In the genomic region with DNA sequence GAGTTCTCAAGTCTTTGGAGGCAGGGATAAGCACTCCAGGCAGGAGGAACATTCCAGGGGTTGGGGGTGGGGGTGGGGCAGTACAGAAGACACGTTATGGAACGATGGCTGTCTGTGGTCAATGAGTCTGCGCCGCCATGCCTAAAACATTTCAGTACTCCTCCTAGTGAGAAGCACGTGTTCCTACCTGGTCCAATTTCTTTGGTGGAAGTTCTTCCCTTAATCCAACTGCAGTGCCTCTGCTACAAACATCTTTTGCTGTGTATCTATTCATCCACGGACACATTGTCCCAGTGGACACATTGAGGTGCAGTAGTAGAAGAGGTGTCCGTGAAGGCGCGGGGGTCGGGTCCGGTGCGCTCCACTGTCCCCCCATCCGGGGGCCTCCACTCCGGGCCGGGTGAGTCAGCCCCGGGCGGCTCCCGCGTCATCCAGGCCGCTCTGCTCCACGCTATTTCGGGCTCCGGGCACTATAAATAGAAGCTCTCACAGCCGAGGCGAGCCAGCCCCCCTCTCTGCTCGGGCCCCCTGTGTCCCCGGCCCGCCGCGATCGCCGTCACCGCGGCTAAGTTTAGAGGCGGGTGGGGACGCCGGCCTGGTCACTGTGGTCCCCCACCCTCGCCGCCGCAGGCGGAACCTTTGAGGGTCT, we compare ENCODE assay signal across 8 mouse cellular contexts. TPM values are rescaled to one million over a fixed set of nuclear protein-coding genes. Genes with fewer than 3 reads are reported as not detected.
DNase-seq lines count a peak whose midpoint lies in the region; ATAC-seq lines count a peak whose summit lies in the region.

No protein-coding gene starts in this region.

- under 1% methylated on average over 41 of the region's 41 CpGs for WGBS in embryonic facial prominence, embryonic 13.5 days
- WGBS in heart, embryonic 15.5 days: under 1% methylated on average over 41 of the region's 41 CpGs
- WGBS in limb, embryonic 13.5 days: 1% methylated on average over 41 of the region's 41 CpGs

- H3K36me3 ChIP-seq in megakaryocyte, embryonic 14.5 days (replicated peaks; ENCODE audit: low read length): peaks cover 20% of the 10 kb centered on the region
- H3K36me3 ChIP-seq in embryonic facial prominence, embryonic 13.5 days: no peaks in the 10 kb centered on the region
- peaks cover 1% of the 10 kb centered on the region; the same call in 1 of the 2 replicates for H3K36me3 ChIP-seq in heart, embryonic 15.5 days
- no peaks in the 10 kb centered on the region for H3K36me3 ChIP-seq in limb, embryonic 13.5 days

- H3K27me3 ChIP-seq in megakaryocyte, embryonic 14.5 days (replicated peaks): peaks cover 17% of the 10 kb centered on the region
- H3K27me3 ChIP-seq in embryonic facial prominence, embryonic 13.5 days: peaks cover 19% of the 10 kb centered on the region
- 0 out of 2 replicates have a peak, but pooled peaks cover 2% of the 10 kb centered on the region for H3K27me3 ChIP-seq in heart, embryonic 15.5 days
- peaks cover 20% of the 10 kb centered on the region for H3K27me3 ChIP-seq in limb, embryonic 13.5 days

- peak; percentile 41 for DNase-seq in retina, postnatal 1 day
- DNase-seq in ovary, adult 18-20 months (ENCODE audit: low spot score): no peak

- H3K9ac ChIP-seq in embryonic facial prominence, embryonic 13.5 days: peak overlapping the region; percentile 70
- peak overlapping the region; percentile 66 for H3K9ac ChIP-seq in heart, embryonic 15.5 days
- peak overlapping the region; percentile 67 for H3K9ac ChIP-seq in limb, embryonic 13.5 days

- peaks cover 79% of the 10 kb centered on the region for H3K4me1 ChIP-seq in megakaryocyte, embryonic 14.5 days
- H3K4me1 ChIP-seq in embryonic facial prominence, embryonic 13.5 days: peaks cover 39% of the 10 kb centered on the region
- peaks cover 68% of the 10 kb centered on the region for H3K4me1 ChIP-seq in heart, embryonic 15.5 days (replicated peaks)
- peaks cover 45% of the 10 kb centered on the region for H3K4me1 ChIP-seq in limb, embryonic 13.5 days

- H3K27ac ChIP-seq in embryonic facial prominence, embryonic 13.5 days: no peak overlapping the region; the same call in 1 of the 2 replicates
- peak overlapping the region; percentile 97 for H3K27ac ChIP-seq in heart, embryonic 15.5 days
- no peak overlapping the region for H3K27ac ChIP-seq in limb, embryonic 13.5 days

- H3K9me3 ChIP-seq in megakaryocyte, embryonic 14.5 days: no peaks in the 10 kb centered on the region
- no peaks in the 10 kb centered on the region for H3K9me3 ChIP-seq in embryonic facial prominence, embryonic 13.5 days
- H3K9me3 ChIP-seq in heart, embryonic 15.5 days (replicated peaks): no peaks in the 10 kb centered on the region
- H3K9me3 ChIP-seq in limb, embryonic 13.5 days: no peaks in the 10 kb centered on the region

- H3K4me3 ChIP-seq in megakaryocyte, embryonic 14.5 days (replicated peaks): peak overlapping the region; percentile 90
- H3K4me3 ChIP-seq in embryonic facial prominence, embryonic 13.5 days: peak overlapping the region; percentile 52
- H3K4me3 ChIP-seq in heart, embryonic 15.5 days: peak overlapping the region; percentile 53
- peak overlapping the region; percentile 53 for H3K4me3 ChIP-seq in limb, embryonic 13.5 days

- H3K4me2 ChIP-seq in embryonic facial prominence, embryonic 13.5 days: peak overlapping the region; percentile 93
- H3K4me2 ChIP-seq in heart, embryonic 15.5 days: peak overlapping the region; percentile 86
- peak overlapping the region; percentile 93 for H3K4me2 ChIP-seq in limb, embryonic 13.5 days (replicated peaks)

- ATAC-seq in megakaryocyte, adult 5-6 weeks (ENCODE audit: poor library complexity, severe bottlenecking): no peak
- ATAC-seq in embryonic facial prominence, embryonic 13.5 days (ENCODE audit: insufficient number of reproducible peaks, insufficient read depth, low FRiP score, low TSS enrichment, low read depth): no peak
- peak; percentile 83 for ATAC-seq in heart, embryonic 15.5 days (replicated peaks; ENCODE audit: insufficient number of reproducible peaks, insufficient read depth, low FRiP score, low read depth)
- ATAC-seq in limb, embryonic 13.5 days (ENCODE audit: low FRiP score, low read depth): no peak
- no peak for ATAC-seq in megakaryocyte progenitor cell, adult 5-6 weeks (replicated peaks; ENCODE audit: poor library complexity)

RNA-seq across cellular contexts. Expression of gene Ercc1, which starts 2.7 kb away (rescaled TPM):
- 36.5 and 52.2 TPM in 2 replicates for polyA plus RNA-seq in megakaryocyte, embryonic 14.5 days (2012; ENCODE audit: insufficient read depth, low replicate concordance)
- total RNA-seq in megakaryocyte, adult 5-6 weeks (2015): 18.9 and 26.4 TPM in 2 replicates
- 17.5 and 21.4 TPM in 2 replicates for total RNA-seq in megakaryocyte, adult 5-6 weeks (2017)
- 93.2 and 106 TPM in 2 replicates for polyA plus RNA-seq in embryonic facial prominence, embryonic 13.5 days (2015; fragmentation: Nextera tagmentation; extraction: Ambion mirVana)
- polyA plus RNA-seq in heart, embryonic 15.5 days (2015; fragmentation: Nextera tagmentation; extraction: Ambion mirVana): 59.8 and 60.3 TPM in 2 replicates
- 89.1 and 96.4 TPM in 2 replicates for polyA plus RNA-seq in limb, embryonic 13.5 days (2015; fragmentation: Nextera tagmentation; extraction: Ambion mirVana)
- 26.5 and 32.3 TPM in 2 replicates for total RNA-seq in megakaryocyte progenitor cell, adult 5-6 weeks (2015)
- 24.4 and 29.8 TPM in 2 replicates for total RNA-seq in megakaryocyte progenitor cell, adult 5-6 weeks (2017)

RNA-seq across cellular contexts. Expression of gene Cd3eap, which starts 17.4 kb away (rescaled TPM):
- 13.3 and 50.4 TPM in 2 replicates for polyA plus RNA-seq in megakaryocyte, embryonic 14.5 days (2012; ENCODE audit: insufficient read depth, low replicate concordance)
- 3.4 TPM in 2 replicates for total RNA-seq in megakaryocyte, adult 5-6 weeks (2015)
- 9.0 and 11.5 TPM in 2 replicates for total RNA-seq in megakaryocyte, adult 5-6 weeks (2017)
- polyA plus RNA-seq in embryonic facial prominence, embryonic 13.5 days (2015; fragmentation: Nextera tagmentation; extraction: Ambion mirVana): 29.4 and 30.5 TPM in 2 replicates
- 13.6 and 15.5 TPM in 2 replicates for polyA plus RNA-seq in heart, embryonic 15.5 days (2015; fragmentation: Nextera tagmentation; extraction: Ambion mirVana)
- polyA plus RNA-seq in limb, embryonic 13.5 days (2015; fragmentation: Nextera tagmentation; extraction: Ambion mirVana): 29.9 and 31.8 TPM in 2 replicates
- total RNA-seq in megakaryocyte progenitor cell, adult 5-6 weeks (2015): 11.1 and 13.6 TPM in 2 replicates
- 24.8 and 27.4 TPM in 2 replicates for total RNA-seq in megakaryocyte progenitor cell, adult 5-6 weeks (2017)

RNA-seq across cellular contexts. Expression of gene Ppp1r13l, which starts 17.7 kb away (rescaled TPM):
- polyA plus RNA-seq in megakaryocyte, embryonic 14.5 days (2012; ENCODE audit: insufficient read depth, low replicate concordance): 21.5 and 54.3 TPM in 2 replicates
- total RNA-seq in megakaryocyte, adult 5-6 weeks (2015): 4.1 and 4.2 TPM in 2 replicates
- 0.45 TPM in 1 of 2 replicates, not detected in the other for total RNA-seq in megakaryocyte, adult 5-6 weeks (2017)
- polyA plus RNA-seq in embryonic facial prominence, embryonic 13.5 days (2015; fragmentation: Nextera tagmentation; extraction: Ambion mirVana): 8.3 and 12.6 TPM in 2 replicates
- 13.5 and 14.4 TPM in 2 replicates for polyA plus RNA-seq in heart, embryonic 15.5 days (2015; fragmentation: Nextera tagmentation; extraction: Ambion mirVana)
- 9.0 and 9.6 TPM in 2 replicates for polyA plus RNA-seq in limb, embryonic 13.5 days (2015; fragmentation: Nextera tagmentation; extraction: Ambion mirVana)
- 6.3 and 7.2 TPM in 2 replicates for total RNA-seq in megakaryocyte progenitor cell, adult 5-6 weeks (2015)
- total RNA-seq in megakaryocyte progenitor cell, adult 5-6 weeks (2017): 0.74 and 1.2 TPM in 2 replicates

RNA-seq across cellular contexts. Expression of gene Fosb, which starts 32.0 kb away (rescaled TPM):
- polyA plus RNA-seq in megakaryocyte, embryonic 14.5 days (2012; ENCODE audit: insufficient read depth, low replicate concordance): 12.9 and 33.1 TPM in 2 replicates
- 24.0 and 25.4 TPM in 2 replicates for total RNA-seq in megakaryocyte, adult 5-6 weeks (2015)
- total RNA-seq in megakaryocyte, adult 5-6 weeks (2017): 26.9 and 30.4 TPM in 2 replicates
- polyA plus RNA-seq in embryonic facial prominence, embryonic 13.5 days (2015; fragmentation: Nextera tagmentation; extraction: Ambion mirVana): 0.06 and 0.23 TPM in 2 replicates
- 0.20 and 0.47 TPM in 2 replicates for polyA plus RNA-seq in heart, embryonic 15.5 days (2015; fragmentation: Nextera tagmentation; extraction: Ambion mirVana)
- polyA plus RNA-seq in limb, embryonic 13.5 days (2015; fragmentation: Nextera tagmentation; extraction: Ambion mirVana): 0.23 and 0.27 TPM in 2 replicates
- total RNA-seq in megakaryocyte progenitor cell, adult 5-6 weeks (2015): 18.2 and 28.4 TPM in 2 replicates
- 12.7 and 13.2 TPM in 2 replicates for total RNA-seq in megakaryocyte progenitor cell, adult 5-6 weeks (2017)

RNA-seq across cellular contexts. Expression of gene Ercc2, which starts 39.9 kb away (rescaled TPM):
- polyA plus RNA-seq in megakaryocyte, embryonic 14.5 days (2012; ENCODE audit: insufficient read depth, low replicate concordance): 24.2 and 30.8 TPM in 2 replicates
- total RNA-seq in megakaryocyte, adult 5-6 weeks (2015): 4.9 and 5.7 TPM in 2 replicates
- total RNA-seq in megakaryocyte, adult 5-6 weeks (2017): 12.6 and 19.2 TPM in 2 replicates
- polyA plus RNA-seq in embryonic facial prominence, embryonic 13.5 days (2015; fragmentation: Nextera tagmentation; extraction: Ambion mirVana): 17.0 and 17.4 TPM in 2 replicates
- polyA plus RNA-seq in heart, embryonic 15.5 days (2015; fragmentation: Nextera tagmentation; extraction: Ambion mirVana): 8.9 and 11.3 TPM in 2 replicates
- polyA plus RNA-seq in limb, embryonic 13.5 days (2015; fragmentation: Nextera tagmentation; extraction: Ambion mirVana): 18.2 and 18.3 TPM in 2 replicates
- 10.7 and 11.2 TPM in 2 replicates for total RNA-seq in megakaryocyte progenitor cell, adult 5-6 weeks (2015)
- total RNA-seq in megakaryocyte progenitor cell, adult 5-6 weeks (2017): 26.5 and 31.6 TPM in 2 replicates
